Mouse (Mus musculus) midbrain, postnatal 0 days (tissue): ENCODE measurements at regions not wholly inside any gene's neighbourhood (a gene's known extent, or its start where the extent isn't known, plus 50 kb on each side); places are given as distances from the start of the nearest gene placed in this dataset.

Experiments
- ATAC-seq: fragments of 200-750 bp; cut with Nextera tagmentation; 2 replicates; pipeline ENCODE4 v1.8.0; 2017; ENCODE audit warnings: moderate number of reproducible peaks, mild to moderate bottlenecking, moderate TSS enrichment, moderate library complexity; ENCODE audit not compliant: low FRiP score
- DNase-seq: peaks from one replicate; pipeline ENCODE4 v3.0.0-alpha.2; 2015; ENCODE audit warnings: low spot score
- H3K27ac ChIP-seq: fragments of 300-500 bp; sonication (generic); 2 replicates; pipeline ENCODE4 v1.5.1; 2014; ENCODE audit warnings: low read depth, mild to moderate bottlenecking, low read length, mixed read lengths
- H3K27me3 ChIP-seq: fragments of 300-500 bp; sonication (generic); 2 replicates; pipeline ENCODE4 v1.6.1; 2014; ENCODE audit warnings: low read length, control low read depth, mixed read lengths; ENCODE audit not compliant: insufficient read depth
- H3K36me3 ChIP-seq: fragments of 300-500 bp; sonication (generic); 2 replicates; pipeline ENCODE4 v1.6.1; 2014; ENCODE audit warnings: low read length, control low read depth, mixed read lengths; ENCODE audit not compliant: insufficient read depth
- H3K4me1 ChIP-seq: fragments of 300-500 bp; sonication (generic); 2 replicates; pipeline ENCODE4 v1.6.1; 2014; ENCODE audit warnings: mild to moderate bottlenecking, control low read depth, antibody characterized with exemption, low read length, mixed read lengths; ENCODE audit not compliant: insufficient read depth
- H3K4me2 ChIP-seq: fragments of 300-500 bp; sonication (generic); 2 replicates; pipeline ENCODE4 v1.6.1; 2014; ENCODE audit warnings: low read depth, mild to moderate bottlenecking, low read length, mixed read lengths; ENCODE audit not compliant: poor library complexity, severe bottlenecking
- H3K4me3 ChIP-seq: fragments of 300-500 bp; sonication (generic); 2 replicates; pipeline ENCODE4 v1.5.1; 2014; ENCODE audit warnings: low read depth, mild to moderate bottlenecking, low read length, moderate library complexity
- H3K9ac ChIP-seq: fragments of 300-500 bp; sonication (generic); replicated peaks from 2 replicates; pipeline ENCODE4 v1.6.1; 2014; ENCODE audit warnings: mild to moderate bottlenecking, low read length, moderate library complexity, mixed read lengths; ENCODE audit not compliant: poor library complexity, severe bottlenecking
- H3K9me3 ChIP-seq: fragments of 300-500 bp; sonication (generic); 2 replicates; pipeline ENCODE4 v1.6.1; 2016; ENCODE audit warnings: low read length, control low read depth
- CTCF ChIP-seq: IDR thresholded peaks from 2 replicates; pipeline ENCODE4 v1.5.1; 2016; ENCODE audit warnings: antibody characterized with exemption, mild to moderate bottlenecking
- WGBS: fragments of 180-500 bp; shearing (Covaris S2); extraction: QIAGEN DNeasy Blood & Tissue Kit; methylation state at CpG from one replicate; pipeline ENCODE4 v1.1.7; 2014; 5-methylcytosine and 5-hydroxymethylcytosine counted together

GRCm38 (mm10) chr8:36322578-36322977, 557.0 kb downstream of the Gm19410 start:
- no peaks in the 10 kb centered on the region for H3K9me3 ChIP-seq
- no peaks in the 10 kb centered on the region for H3K36me3 ChIP-seq
- ATAC-seq = no peak
- no peak overlapping the region for H3K27ac ChIP-seq
- no peak overlapping the region for H3K9ac ChIP-seq
- no peaks in the 10 kb centered on the region for H3K4me1 ChIP-seq
- no peak overlapping the region for H3K4me2 ChIP-seq
- WGBS = 90% methylated on average over 7 of the region's 7 CpGs
- no peak for DNase-seq
- no peaks in the 10 kb centered on the region for H3K27me3 ChIP-seq
- no peak overlapping the region for H3K4me3 ChIP-seq
- TF ChIP-seq CTCF = no peak

- DNase-seq (no peak), ATAC-seq (no peak)
- Histone ChIP-seq H3K4me1 (no peaks in the 10 kb centered on the region), H3K4me3 (no peak overlapping the region), H3K9ac (no peak overlapping the region), H3K27ac (no peak overlapping the region), H3K36me3 (no peaks in the 10 kb centered on the region), H3K27me3 (no peaks in the 10 kb centered on the region), H3K9me3 (no peaks in the 10 kb centered on the region), H3K4me2 (no peak overlapping the region)
- TF ChIP-seq CTCF = no peak
- WGBS = 97% methylated on average over 5 of the region's 5 CpGs
Measured at GRCm38 (mm10) chr8:36338628-36339027, 573.0 kb downstream of the Gm19410 start.

GRCm38 (mm10) chr8:36339449-36339848, 573.9 kb downstream of the Gm19410 start:
- no peak for TF ChIP-seq CTCF

GRCm38 (mm10) chr8:36340454-36340853, 574.9 kb downstream of the Gm19410 start:
- no peak; the same call in 1 of the 2 replicates for ATAC-seq
- no peak overlapping the region for H3K4me3 ChIP-seq
- H3K36me3 ChIP-seq = no peaks in the 10 kb centered on the region
- peak; percentile 88 for DNase-seq
- H3K27me3 ChIP-seq = no peaks in the 10 kb centered on the region
- no peak for TF ChIP-seq CTCF
- no peak overlapping the region for H3K4me2 ChIP-seq
- 78% methylated on average over 3 of the region's 3 CpGs for WGBS
- no peaks in the 10 kb centered on the region for H3K4me1 ChIP-seq
- H3K27ac ChIP-seq = no peak overlapping the region
- H3K9me3 ChIP-seq = no peaks in the 10 kb centered on the region
- H3K9ac ChIP-seq = no peak overlapping the region

More at GRCm38 (mm10) chr8:36339449-36339848, 573.9 kb downstream of the Gm19410 start:
- Histone ChIP-seq H3K36me3 (no peaks in the 10 kb centered on the region), H3K4me2 (no peak overlapping the region), H3K4me3 (no peak overlapping the region), H3K4me1 (no peaks in the 10 kb centered on the region), H3K9me3 (no peaks in the 10 kb centered on the region), H3K27ac (no peak overlapping the region), H3K27me3 (no peaks in the 10 kb centered on the region), H3K9ac (no peak overlapping the region)
- 90% methylated on average over 6 of the region's 6 CpGs for WGBS
- no peak for DNase-seq
- no peak for ATAC-seq

- WGBS = 66% methylated on average over 4 of the region's 4 CpGs
- H3K27me3 ChIP-seq = no peaks in the 10 kb centered on the region
- DNase-seq (peak; percentile 70), ATAC-seq (no peak)
- no peak overlapping the region for H3K27ac ChIP-seq
- H3K4me3 ChIP-seq = no peak overlapping the region
- H3K4me1 ChIP-seq = no peaks in the 10 kb centered on the region
- H3K4me2 ChIP-seq = no peak overlapping the region
- H3K9ac ChIP-seq = no peak overlapping the region
- H3K36me3 ChIP-seq = no peaks in the 10 kb centered on the region
- no peak for TF ChIP-seq CTCF
- no peaks in the 10 kb centered on the region for H3K9me3 ChIP-seq
Measured at GRCm38 (mm10) chr8:36341965-36342364, 576.4 kb downstream of the Gm19410 start.

GRCm38 (mm10) chr8:36342650-36343049, 577.1 kb downstream of the Gm19410 start:
- H3K27ac ChIP-seq = no peak overlapping the region
- TF ChIP-seq CTCF = no peak
- H3K4me3 ChIP-seq = no peak overlapping the region
- no peaks in the 10 kb centered on the region for H3K4me1 ChIP-seq
- no peak overlapping the region for H3K9ac ChIP-seq
- H3K9me3 ChIP-seq = no peaks in the 10 kb centered on the region
- 84% methylated on average over 5 of the region's 5 CpGs for WGBS
- H3K27me3 ChIP-seq = no peaks in the 10 kb centered on the region
- no peak for DNase-seq
- no peaks in the 10 kb centered on the region for H3K36me3 ChIP-seq
- ATAC-seq = no peak
- H3K4me2 ChIP-seq = no peak overlapping the region
